Mouse (Mus musculus): ENCODE data around the gene Rbm34. TPM values are rescaled to one million over a fixed set of nuclear protein-coding genes. Genes with fewer than 3 reads are reported as not detected.

Rbm34 gene
- total RNA-seq, 2 experiments from 2014 or later, result 5.5 to 6.2 TPM

DNA sequence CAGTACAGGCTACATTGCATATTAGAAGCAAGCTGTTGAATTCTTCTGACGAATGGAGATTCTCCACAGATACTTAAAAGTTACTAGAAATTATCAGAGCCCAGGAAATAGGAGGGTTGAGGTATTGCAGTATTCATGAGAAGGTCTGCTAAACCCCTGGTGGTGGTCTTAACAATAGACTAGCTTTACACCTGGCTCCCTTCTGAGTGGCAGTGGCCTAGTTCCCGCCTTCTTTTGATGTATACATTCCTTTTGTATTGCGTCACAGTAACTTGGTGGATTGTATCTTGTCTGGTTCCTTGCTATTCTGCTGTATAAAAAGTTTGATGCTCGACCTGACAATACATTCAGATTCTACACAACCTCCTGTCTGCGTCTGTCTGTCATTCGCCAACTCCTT, 2.8 kb downstream of the Rbm34 start:
- no peak for DNase-seq
- intact Hi-C loops (cut with DNase I), result no loop called here

DNA sequence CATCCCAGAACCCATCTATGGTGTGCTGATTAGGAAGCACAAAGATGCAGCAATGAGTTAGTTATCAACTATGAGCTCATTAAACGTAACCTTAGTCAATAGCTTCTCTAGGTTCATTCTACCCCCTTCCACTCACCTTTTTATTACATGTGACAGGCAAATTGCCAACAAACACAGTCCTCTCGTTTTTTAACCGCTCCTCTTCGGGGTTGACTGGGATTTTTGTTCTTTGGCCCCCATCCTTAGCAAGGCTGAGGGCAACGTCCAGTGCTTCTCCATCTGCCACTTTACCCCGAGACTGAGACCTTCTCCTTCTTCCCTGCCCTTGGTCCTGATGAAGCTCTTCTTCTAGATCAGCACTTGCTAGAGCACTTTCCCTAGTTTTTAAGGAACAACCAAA, 5.6 kb downstream of the Rbm34 start:
- intact Hi-C loops (cut with DNase I), result no loop called here
- DNase-seq, result no peak

DNA sequence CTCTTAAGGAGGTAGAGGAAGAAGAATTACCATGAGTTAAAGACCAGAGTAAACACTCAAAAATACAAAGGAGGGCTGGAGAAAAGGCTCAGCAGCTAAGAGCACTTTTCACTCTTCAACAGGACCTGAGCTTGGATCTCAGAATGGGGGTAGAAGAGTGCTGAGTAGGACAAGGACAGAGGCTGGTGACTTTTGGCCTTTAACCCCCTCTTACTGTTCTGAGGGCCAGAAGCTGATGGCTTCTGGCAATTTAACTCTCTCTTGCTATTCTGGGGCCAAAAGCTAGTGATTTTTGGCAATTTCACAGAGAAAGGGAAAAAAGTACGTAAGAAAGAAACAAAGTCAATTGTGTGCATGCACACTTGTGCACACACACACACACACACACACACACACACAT, 8.0 kb downstream of the Rbm34 start:
- no peak for DNase-seq
- intact Hi-C loops (cut with DNase I), result no loop called here

DNA sequence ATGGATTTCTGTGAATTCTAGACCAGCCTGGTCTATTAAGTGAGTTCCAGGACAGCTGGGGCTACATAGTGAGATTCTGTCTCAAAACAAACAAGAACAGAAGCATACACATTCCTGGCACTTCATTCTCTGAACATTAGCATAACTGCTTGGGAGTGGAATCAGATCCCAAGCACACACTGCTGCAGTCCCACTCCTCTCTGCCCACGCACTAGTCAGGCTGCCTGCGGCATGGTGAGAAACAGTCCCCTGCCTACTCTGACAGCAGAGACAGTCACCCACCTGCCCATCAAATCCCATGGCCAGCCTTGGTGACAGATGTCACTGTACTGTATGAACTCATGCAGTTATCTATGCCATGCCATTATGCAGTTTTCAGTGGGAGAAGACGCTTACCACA, 9.4 kb downstream of the Rbm34 start:
- DNase-seq, result no peak
- intact Hi-C loops (cut with DNase I), result no loop called here

DNA sequence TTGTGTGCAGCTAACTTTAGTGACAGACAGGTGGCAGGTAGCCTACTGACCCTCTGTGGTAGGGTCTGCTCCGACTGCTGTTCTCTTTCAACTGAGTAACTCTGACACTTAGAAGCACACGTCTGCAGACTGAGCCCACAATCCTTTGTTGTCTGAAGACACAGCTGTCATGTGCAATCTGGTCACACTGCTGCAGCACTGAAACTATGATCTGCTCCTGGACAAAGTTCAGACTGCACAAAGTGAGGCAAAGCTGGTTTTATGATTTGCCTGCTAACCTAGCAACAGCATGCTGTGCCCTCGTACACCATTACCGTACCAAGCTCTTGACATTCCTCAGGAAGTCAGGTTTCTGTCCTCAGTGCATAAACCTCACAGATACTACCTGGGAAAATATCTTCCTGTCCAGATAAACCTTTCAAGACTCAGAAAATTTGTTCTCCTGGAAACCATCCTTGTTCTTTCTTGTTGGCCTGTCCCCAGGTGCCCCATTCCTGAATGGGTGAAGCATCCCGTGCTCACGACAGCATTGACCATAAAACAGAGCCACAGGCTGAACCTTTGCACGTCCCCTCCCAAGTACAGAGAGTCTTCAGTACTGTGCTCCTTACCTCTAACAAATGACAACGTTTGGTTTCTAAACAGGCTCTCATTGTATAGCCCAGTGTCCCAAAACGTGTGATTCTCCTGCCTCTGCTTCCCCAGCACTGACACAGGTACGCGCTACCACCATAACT, 18.8 kb downstream of the Rbm34 start:
- DNase-seq, result no peak
- intact Hi-C loops (cut with DNase I), result no loop called here

DNA sequence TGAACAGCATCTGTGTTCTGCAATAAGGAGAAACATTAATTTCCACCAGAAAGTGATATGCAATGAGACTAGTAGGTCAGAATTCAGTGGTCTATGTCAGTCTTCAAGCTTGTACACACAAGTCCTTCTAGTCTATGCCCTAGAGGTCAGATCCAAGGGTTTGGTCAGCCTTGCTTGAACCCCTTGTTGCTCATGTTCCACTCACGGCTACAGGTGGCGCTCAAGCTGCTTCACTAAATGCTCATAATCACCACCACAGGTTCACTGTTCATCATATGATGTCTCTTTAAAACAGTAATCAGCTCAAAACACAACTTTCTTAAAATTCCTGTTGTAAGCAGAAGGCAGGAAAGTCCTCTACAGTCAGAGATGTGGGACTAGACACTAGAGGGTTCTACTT, 21.3 kb downstream of the Rbm34 start:
- intact Hi-C loops (cut with DNase I), result loop anchor here (5.0 kb wide), 1 partner anchor 527 kb away; the partner anchor contains the start of gene Coa6
- no peak for DNase-seq

DNA sequence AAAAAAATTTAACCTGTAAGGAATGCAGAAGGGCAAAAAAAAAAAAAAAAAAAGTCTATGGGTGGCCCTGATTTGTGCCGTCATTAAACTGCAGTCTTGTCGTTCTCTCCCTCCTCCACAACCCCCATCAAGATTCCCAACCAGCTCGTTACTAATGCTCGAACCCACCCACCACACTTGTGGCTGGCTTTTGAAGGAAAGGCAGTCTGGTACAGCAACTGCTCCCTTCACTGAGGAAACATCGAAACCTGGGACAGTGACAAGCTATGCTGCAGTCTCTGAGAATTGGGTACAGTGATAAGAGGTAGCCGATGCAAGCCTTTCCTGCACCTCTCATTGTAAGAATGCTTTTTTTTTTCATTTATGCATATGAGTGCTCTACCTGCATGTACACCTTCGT, 24.4 kb downstream of the Rbm34 start:
- peak in 1 of 2 experiments; percentile 6 for DNase-seq
- intact Hi-C loops (cut with DNase I), result loop anchor here (5.0 kb wide), 1 partner anchor 524 kb away; the partner anchor contains the start of gene Coa6

DNA sequence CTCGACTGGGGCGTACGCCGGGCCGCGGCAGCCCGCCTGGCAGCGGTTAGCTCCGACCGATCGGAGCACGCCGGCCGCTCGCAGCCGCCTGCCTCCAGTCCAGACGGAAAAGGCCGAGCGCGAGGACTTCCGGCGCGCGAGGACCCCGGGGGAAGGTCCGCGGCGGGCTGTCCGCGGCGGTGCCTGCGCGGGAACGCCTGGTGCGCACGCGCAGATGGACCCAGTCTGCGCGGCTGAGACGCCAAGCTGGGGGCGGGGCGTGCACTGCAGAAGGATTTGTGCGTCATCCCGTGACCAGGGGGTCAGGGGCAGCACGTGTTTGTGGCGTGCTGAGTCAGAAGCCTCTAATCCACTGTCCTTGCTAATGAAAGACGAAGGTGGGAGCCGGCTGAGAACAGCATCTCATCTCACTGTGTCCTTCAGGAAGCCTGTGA, 25.1 kb downstream of the Rbm34 start, which contains the start of gene Tomm20:
TSS of gene Tomm20 (minus strand) at position 115 of the 434 bp plus-strand sequence.
- DNase-seq, result peak; percentile 98 to 99
- intact Hi-C loops (cut with DNase I), result loop anchor here (2.0 to 5.0 kb wide), 2 partner anchors 25 to 523 kb away; partner anchors contain the start of genes Coa6 and Rbm34

DNA sequence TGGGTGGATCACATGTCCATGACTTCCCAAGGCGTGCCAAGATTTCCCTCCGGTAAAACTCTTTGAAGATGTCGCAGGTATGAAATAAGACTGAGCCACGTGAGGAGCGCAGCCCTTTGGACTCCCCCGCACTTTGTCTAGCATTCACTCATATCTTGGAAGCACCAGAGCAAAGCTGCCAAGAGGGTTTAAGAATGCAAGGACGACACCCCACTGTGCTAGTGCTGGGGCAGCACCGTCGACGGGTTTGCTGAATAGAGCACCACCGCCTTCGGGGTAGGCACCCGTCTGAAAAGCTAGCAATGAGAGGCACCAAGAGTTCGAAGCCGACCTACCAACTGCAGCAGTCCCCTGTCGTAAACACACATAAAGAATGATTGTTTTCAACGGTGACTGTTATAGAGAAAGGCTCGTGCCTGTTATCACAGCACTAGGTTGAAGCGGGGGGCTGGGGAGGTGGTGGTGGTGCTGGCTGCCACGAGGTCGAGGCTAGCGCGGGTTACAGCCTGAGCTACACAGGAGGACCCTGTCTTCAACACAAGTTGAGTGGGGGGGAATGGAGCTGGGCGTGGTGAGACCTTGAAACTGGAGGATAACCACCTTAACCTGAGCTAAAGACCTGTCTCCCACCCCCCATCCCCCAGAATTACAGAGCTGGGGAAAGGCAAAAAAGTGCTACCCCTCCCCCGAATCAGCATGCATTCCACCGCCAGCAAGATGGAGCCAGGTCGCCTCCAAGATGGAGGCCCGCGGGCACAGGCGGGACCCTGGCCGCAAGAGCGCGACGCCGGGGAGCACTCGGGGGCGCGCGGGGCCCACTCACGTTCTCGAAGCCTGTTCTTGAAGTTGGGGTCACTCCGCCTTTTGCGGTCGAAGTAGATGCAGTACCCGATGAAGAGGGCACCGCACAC, 25.8 kb downstream of the Rbm34 start:
- intact Hi-C loops (cut with DNase I), result loop anchor here (2.0 to 5.0 kb wide), 2 partner anchors 26 to 523 kb away; partner anchors contain the start of genes Coa6 and Rbm34
- peak; percentile 37 to 48 for DNase-seq

DNA sequence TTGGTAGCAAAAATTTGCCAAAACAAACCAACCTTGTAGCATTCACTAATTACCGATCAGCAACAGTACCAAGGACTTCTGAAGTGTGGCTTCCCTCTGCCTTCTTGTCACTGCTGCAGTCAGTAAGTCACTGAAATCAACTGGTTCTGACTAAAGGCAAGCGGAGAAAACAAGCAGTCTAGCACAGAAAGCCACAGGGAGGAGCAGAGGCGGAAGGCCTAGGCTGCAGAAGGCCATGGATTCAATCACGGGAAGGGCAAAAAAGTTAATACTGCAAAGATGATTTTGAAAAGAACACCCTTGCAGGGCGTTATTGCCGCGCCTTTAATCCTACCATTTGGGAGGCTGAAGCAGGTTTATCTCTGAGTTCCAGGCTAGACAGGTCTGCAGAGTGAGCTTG, 27.3 kb downstream of the Rbm34 start:
- intact Hi-C loops (cut with DNase I), result no loop called here
- DNase-seq, result no peak

DNA sequence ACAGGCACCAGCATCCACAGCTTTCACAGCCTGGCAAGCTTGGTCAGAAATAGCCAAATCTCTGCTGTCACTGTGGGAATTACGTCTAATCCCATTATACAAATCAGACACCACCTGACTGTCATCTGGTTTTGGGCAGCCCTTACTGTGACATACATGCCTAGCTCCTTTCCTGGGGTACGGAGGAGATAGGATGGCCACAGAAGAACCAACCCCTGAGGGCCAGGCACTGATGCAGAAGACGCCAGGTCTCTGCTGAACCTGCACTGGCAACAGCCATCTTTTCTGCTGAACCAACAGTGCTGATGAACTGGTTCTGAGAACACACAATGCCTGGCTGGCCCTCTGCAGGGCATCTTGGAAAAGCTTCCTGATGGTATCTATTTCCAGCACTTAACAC, 33.5 kb downstream of the Rbm34 start:
- no peak for DNase-seq
- intact Hi-C loops (cut with DNase I), result no loop called here

DNA sequence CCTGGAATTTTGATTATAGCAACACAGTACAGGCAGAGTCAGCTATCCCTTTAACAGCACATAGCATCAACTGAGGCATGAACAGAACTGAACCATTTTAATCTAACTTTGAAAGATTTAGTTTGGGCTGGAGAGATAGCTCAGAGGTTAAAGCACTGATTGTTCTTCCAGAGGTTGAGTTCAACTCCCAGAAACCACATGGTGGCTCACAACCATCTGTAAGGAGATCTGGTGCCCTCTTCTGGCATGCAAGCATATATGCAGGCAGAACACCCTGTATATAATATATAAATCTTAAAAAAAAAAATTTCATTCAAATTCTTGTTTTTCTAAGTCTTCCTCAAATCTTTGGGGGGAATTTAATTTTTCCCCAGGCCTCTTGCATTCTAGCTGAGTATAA, 34.9 kb downstream of the Rbm34 start:
- peak in 1 of 2 experiments; percentile 49 for DNase-seq
- intact Hi-C loops (cut with DNase I), result no loop called here

DNA sequence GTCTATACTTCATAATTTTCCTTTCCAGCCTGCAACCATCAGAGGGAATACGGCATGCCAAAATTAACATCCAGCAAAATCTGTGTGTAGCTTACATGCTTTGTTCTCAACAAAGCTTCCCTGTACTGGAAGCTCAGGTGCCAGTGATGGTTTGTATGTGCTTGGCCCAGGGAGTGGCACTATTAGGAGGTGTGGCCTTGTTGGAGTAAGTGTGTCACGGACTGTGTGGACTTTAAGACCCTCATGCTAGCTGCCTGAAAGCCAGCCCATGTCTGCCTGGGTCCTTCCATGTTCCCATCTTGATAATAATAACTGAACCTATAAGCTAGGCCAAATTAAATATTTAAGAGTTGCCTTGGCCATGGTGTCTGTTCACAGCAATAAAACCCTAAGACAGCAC, 35.5 kb downstream of the Rbm34 start:
- intact Hi-C loops (cut with DNase I), result no loop called here
- no peak for DNase-seq

DNA sequence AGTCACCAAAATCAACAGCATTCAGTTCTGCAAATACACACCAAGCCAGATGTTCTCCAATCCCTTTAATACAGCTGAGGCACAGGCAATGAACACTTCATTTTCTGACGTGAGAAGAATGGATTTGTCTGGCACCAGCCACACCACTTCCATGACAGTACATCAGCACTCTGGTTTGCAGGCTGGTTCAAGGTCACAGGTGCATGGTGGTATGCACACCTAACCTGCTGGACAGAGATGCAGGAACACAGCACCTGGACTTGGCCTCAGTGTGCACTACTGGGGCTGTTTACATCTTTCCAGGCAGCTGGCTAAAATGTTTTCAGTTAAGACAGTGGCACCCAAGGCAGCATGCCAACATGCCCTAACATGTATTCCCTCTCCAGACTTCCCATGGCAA, 38.2 kb downstream of the Rbm34 start:
- DNase-seq, result no peak
- intact Hi-C loops (cut with DNase I), result no loop called here

DNA sequence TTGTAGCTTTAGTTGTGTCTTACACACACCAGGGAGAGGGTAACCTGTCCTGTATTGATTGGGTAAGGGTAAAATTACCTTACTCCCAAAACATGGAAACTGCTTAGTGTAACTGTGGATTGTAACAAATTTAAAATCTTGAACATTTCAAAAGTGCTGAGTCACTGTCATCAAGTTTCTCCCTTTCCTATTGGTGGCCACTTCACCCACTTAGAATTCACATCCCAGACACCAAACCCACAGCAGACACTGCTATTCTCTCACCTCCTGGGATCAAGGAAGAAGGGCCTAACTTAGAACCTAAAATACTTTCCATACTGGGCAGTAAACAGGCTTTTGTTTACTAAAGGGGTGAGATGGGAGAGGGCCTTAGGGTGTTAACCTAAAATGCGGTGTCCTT, 38.6 kb downstream of the Rbm34 start:
- DNase-seq, result no peak
- intact Hi-C loops (cut with DNase I), result no loop called here

DNA sequence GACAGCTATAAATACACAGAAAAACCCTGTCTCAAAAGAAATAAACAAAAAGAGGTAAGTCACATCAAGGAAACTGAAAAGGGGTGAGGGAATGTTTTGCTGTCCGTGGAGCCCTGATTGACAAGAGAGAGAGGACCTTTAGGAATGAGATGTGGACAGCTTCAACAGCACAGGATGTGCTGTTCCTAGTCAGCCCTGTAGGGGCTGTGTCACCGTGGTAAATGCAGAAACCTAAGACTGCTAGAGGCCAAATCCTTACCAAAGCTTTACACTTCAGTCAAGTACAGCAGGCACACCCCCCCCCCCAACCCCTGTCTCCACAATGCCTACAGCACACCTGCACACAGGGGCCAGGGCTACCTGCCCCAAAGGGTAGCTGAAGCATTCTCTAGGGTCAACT, 39.2 kb downstream of the Rbm34 start:
- intact Hi-C loops (cut with DNase I), result loop anchor here (2.0 kb wide), 2 partner anchors 27 to 43 kb away; no protein-coding TSS in a partner anchor
- DNase-seq, result no peak

DNA sequence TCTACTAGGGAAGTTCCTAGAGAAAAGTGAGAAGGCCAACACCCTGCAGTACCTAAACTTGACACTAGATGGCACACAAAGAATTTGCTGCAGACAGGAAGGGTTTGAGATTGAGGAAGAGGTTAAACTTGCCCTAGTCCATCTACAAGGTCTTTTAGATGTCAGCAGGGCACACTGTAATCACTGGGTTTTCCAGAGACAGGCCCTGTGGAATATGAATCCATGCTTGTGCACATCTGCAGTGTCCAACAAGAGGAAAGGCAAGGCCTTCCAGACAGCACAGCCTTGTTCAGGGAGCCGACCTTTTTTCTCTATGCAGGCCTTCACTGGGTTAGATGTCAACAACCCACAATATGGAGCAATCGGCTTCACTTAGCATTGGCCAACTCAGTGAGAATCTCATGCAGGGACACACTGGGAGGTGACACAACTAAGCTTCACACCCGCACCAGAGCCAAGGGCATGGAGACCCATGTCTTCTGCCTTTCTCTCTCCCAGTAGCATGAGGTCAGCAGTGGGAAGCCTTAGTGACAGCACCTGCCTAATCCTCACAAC, 41.2 kb downstream of the Rbm34 start:
- peak; percentile 83 to 91 for DNase-seq
- intact Hi-C loops (cut with DNase I), result loop anchor here (2.0 kb wide), 2 partner anchors 29 to 45 kb away; no protein-coding TSS in a partner anchor

DNA sequence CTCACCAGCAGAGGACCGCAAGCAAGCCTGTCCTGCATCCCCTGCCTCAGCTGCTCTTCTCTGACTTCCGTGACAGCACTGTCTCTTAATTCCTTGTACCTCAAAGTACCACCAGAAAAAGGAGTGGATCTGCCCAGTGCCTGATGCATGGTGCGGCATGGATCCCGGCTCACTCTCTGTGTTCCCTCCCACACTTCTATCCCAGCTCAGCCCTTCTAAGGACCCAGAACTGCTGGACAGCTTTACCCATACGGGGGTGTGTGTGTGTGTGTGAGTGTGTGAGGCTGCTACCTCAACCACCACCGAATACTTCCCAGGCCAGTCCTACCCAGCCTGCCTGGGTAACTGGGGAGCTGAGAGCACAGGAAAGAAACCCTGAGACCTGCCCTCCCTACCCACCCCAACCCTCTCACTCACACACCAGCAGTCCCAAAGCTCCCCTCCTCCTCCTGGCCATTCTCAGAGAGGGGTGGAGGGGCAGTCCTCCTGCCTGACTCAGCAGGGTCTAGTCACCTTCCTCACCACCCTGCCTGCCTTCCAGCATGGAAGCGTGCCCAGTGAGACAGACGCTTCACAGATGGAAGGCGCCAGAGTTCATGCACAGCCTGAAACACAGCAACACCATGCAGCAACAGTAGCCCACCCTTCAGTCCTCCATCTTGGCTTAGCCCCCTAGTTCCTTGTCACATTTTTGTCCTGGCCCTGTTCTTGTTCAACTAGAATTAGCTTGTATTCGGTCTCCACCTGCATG, 41.9 kb downstream of the Rbm34 start:
- intact Hi-C loops (cut with DNase I), result no loop called here
- DNase-seq, result no peak

DNA sequence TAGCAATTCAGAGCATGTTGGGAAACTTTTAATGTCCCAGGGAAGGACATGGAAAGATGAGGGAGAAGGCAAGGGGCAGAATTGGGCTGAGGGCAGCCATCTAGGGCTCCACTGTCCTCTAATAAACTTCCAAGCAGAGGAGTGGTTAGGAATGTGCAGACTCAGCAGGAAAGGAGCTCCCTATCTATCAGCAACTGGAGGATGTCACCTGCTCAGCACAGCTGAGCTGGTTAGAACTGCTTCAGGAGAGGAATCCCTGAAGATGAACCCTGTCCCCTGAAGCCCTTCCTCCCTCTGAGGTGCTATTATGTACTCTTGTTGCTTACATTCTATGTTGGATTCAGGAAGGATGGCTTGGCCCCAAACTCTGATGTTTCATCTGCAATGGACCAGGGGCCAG, 42.8 kb downstream of the Rbm34 start:
- intact Hi-C loops (cut with DNase I), result no loop called here
- DNase-seq, result no peak

DNA sequence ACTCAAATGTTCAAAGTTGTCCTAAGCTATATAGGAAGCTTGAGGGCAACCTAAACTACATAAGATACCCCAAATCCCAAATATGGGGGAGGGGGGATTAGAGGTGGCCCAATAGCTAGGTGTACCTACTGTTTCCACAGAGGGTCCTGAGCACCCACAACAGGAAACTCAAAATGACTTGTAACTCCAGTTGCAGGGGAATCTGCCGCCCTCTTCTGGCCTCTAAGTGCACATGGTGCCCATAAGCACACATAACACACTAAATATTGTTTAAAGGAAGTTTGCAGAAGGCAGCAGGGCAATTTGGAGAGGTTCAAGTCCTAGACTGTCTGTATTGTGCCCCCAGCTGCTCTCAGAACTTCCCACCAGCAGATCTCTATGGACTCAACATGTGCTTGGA, 43.8 kb downstream of the Rbm34 start:
- intact Hi-C loops (cut with DNase I), result no loop called here
- DNase-seq, result no peak

All from heart, postnatal 10 days (tissue).